Mouse (Mus musculus): ENCODE results near the gene Git2. TPM values are rescaled to one million over a fixed set of nuclear protein-coding genes. Genes with fewer than 3 reads are reported as not detected.
A peak's percentile ranks its signal among the peaks of the same experiment; 100 is the strongest.

Gene Git2
- total RNA-seq (2021) = 10 to 100 TPM; 20.7 to 26.7 TPM
- long read RNA-seq, experiment 1, partial matches to known transcripts = 0 of 7 reads
- long read RNA-seq, experiment 1, other reads (novel, unspliced or antisense) = 7 of 7 reads
- long read RNA-seq, experiment 2, partial matches to known transcripts = 1 of 3 reads
- long read RNA-seq, experiment 2, other reads (novel, unspliced or antisense) = 2 of 3 reads

DNA sequence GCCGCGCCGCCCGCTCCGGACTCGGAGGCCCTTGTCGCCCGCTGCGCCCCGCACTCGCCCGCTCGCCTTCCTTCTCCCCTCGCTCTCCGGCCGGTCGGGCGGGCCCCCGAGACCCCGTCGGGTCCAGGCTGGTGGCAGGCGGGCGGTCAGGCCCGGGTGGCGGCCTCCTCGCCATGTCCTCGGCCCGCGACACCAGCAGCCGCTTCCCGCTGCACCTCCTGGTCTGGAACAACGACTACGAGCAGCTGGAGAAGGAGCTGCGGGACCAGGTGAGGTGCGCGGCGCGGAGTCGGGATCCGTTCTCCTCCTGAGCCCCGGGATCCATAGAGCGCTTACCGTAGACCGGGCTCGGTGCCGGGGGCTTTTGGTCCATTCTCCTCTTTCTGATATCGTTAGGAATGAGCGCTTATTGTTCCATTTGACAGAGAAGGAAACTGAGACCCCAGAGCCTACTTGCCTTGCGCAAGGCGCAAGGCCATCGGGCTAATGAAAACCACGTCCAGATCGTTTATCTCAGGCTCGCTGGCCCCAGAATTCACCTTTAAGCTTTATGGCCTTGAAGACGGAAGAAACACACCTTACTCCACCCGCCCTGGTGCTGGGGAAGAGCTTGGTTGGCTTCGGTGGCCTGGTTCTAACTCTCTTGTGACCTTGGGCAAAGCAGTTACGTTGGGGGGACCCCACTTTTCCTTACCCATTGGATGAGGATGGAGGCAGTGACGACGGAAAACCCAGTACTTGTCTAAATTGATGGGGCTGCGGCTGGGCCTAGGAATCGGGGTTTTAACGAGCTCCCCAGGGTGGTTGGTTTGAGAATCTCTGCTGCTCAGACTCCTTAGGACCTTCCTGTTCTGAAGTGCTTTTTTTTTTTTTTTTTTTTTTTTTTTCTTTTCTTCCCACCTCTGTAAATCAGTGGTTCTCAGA lies at the start of gene Git2:
Gene Git2 (minus strand): TSS at position 462 of the 924 bp plus-strand sequence.
- no peak for DNase-seq

DNA sequence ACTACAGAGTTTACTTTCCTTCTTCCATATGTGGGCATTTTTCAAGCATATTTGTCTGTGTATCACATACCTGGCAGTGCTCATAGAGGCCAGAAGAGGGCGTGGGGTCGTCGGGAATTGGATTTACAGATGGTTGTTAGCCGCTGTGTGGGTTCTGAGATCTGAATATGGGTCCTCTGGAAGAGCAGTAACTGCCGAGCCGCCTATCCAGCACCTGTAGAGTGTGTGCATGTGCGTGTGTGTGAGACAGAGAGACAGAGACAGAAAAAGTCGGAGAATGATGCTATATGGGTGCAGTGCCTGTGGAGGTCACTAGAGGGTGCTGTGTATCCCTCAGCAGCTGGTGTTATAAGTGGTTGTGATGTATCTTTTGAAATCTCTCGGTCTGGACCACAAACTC lies 48.9 kb upstream of the Git2 start:
- DNase-seq = peak; percentile 19 to 63

DNA sequence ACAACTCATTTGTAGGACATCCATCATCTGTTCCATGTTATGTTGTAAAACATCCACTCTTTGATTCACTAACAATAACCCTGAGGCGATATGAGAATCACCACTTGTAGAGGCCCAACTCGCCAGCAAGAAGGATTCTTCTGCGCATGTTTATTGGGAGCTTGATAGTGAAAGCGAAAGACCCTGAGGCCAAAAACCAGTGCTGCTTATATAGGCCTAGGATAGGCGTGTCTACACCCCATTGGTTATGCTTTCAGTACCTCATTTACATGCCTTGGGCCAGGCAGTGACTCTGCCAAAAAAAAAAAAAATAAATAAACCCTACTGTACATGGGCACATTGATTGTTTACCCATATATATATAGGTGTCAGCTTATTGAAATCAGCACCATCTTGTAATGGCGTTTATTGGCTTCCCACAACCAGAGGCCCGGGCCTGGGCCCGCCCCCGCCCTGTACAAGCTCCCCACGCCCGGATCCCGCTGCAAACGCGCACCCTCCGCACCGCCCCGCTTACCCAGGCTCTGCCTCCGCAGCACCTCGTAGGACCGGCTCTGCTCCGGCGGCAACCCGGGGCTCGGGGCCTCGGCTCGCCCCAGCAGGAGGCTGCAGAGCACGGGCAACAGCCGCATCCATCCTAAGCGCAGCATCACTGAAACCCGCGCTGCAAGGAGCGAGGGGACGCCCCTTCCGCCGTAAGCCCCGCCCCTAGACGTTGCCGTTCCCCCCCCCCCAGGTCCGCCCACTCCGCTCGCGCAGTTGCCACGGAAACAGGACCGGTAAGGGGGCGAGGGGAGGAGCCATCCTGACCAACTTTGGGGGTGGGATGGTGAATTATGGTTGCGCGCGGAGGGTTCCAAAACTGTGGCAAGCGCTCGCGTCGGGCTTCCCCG lies 47.7 kb upstream of the Git2 start, which contains the start of gene 1500011B03Rik:
Gene 1500011B03Rik (minus strand): TSS at position 673 of the 893 bp plus-strand sequence.
- DNase-seq = peak; percentile 65 to 74

DNA sequence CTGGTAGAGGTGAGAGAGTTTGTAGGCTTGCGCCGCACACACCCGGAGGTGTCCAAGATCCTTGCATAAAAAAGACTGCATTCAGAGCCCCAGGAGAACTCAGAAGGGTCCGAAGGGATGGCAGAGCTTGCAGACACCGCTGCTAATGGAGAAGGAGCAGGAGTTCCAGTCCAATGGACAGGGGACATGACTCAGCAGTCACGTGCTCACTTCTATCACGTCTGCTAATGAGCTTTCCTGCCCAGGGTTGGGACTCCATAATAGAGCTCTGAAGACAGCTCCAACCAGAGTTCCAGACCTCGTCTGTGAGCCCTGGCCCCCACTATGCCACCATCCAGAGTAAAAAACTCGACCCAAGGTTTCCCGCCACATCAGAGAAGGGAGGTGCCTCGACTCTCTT lies 42.8 kb upstream of the Git2 start:
- no peak for DNase-seq

DNA sequence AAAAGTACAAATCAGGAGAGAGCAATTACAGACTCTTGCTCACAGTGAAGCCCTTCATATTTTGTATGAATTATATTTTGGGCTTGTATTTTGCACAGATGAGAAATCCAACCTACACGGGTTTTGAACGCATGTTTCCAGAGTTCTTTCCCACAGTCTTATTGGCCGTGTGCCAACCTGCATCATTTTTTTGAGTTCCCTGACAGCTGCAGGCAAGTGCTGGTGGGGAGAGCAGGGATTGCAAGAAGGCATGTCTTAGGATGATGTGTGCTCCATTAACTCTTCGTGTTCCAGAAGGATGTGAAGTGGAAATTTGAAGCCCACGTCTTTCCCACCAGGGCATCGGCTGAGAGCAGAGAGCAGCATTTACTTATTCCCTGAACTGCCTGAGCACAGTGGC lies 41.3 kb upstream of the Git2 start:
- no peak for DNase-seq

DNA sequence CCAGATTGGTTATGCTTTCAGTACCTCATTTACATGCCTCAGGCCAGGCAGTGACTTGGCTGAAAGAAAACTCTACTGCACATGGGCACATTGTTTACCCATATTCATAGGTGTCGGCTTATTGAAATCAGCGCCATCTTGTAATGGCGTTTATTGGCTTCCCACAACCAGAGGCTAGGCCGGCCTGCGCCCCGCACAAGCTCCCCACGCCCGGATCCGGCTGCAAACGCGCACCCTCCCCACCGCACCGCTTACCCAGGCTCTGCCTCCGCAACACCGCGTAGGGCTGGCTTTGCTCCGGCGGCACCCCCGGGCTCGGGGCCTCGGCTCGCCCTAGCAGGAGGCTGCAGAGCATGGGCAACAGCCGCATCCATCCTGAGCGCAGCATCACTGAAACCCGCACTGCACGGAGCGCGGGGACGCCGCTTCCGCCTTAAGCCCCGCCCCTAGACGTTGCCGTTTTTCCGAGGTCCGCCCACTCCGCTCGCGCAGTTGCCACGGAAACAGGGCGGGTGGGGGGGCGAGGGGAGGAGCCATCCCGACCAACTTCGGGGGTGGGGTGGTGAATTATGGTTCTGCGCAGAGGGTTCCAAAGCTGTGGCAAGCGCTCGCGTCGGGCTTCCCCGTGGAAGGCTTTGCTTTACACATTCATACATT lies 38.3 kb upstream of the Git2 start:
- DNase-seq = peak; percentile 86 to 87

DNA sequence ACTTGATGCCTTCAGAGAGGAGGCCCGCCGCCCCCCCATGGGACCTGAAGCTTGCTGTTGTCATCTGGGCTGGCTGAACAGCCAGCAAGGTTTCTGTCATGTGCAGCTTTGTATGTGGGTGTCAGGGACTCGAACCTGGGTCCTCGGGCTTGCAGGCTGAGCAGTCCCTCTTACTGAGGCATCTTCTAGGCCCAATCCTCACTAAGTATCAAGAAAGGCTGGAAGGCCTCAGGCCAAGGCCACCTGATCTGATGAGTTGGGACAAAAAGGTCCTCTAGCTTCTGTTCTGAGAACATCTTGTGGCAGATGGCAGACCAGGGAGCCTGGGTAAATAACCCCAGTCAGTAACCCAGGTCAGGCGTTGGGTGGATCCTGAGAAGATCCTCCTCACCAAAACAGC lies 34.5 kb upstream of the Git2 start:
- no peak for DNase-seq

DNA sequence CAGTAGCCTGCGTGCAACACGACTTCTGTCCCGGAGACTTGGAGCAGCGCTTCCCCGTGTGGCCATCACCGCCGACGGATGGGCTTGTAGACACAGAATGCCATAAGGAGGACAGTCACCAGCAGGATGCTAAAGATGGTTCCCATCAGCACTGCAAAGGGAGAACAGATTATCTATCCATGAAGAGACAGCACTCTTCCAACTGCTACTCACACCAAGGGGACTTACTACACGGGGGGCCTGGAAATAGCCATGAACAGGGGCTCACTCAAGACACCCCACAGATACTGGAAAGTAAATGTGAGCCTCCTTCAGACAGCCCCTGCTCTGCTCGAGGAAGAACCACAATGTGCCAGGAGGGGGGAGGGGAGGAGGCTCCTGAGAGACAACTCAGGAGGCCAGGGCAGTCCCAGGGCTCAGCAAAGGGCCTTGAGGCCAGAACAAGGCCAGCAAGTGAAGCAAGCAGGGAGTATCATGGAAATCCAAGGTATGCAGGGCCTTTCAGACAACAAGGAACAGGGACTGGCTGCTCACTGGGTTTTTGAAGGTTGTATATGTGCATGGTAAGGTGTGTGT lies 34.0 kb upstream of the Git2 start:
- no peak for DNase-seq

DNA sequence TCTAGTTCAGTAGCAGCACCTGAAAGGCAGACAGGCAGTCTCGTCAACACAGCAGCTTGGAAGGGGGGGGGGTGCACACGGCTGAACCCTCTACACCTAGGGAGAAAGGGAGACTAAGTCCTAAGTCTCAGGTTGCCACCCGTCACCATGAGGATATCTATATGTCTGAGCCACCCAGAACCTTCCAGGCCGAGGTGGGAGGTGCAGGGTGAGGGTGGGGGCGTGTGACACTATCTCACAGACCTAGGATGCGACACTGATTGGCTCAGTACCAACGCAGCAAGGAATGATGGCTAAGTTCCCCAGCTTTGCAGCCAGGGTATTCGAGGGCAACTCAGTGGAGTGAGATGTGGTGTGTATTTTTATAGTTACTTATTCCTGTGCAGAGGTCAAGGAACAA lies 33.1 kb upstream of the Git2 start:
- DNase-seq = no peak

DNA sequence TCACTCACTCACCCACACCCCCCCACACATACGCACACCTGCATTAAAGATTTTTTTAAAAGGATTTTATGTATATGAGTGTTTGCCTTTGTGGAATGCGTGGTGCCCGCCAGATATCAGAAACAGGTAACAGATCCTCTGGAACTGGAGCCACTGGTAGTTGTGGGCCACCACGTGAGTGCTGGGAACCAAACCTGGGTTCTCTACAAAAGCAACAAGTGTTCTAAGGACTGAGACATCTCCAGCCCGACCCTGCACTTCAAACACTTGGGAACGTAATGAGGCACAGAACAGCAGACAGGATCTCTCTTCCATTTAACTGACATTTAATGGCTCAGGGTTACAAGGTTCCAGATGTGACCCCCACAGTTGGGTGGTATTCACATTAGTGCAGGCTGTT lies 32.6 kb upstream of the Git2 start:
- no peak for DNase-seq

DNA sequence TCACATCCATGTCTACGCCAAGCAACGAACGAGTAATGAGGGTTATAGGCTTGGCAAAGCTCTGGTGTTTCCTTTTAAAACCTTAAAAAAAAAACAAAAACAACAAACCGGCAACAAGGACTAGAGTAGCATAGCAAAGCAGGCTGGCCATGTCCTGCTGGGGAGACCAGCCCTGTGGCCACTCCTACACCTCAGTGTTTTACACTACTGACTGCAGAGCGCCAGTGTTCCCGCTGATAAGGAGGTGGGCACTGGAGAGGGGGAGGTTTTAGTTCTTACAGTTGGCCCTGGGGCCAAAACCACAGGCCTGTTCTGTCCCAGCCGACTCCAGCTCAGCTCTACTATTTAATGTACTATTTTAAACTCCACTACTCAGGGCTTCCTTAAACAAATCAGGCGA lies 32.2 kb upstream of the Git2 start:
- no peak for DNase-seq

DNA sequence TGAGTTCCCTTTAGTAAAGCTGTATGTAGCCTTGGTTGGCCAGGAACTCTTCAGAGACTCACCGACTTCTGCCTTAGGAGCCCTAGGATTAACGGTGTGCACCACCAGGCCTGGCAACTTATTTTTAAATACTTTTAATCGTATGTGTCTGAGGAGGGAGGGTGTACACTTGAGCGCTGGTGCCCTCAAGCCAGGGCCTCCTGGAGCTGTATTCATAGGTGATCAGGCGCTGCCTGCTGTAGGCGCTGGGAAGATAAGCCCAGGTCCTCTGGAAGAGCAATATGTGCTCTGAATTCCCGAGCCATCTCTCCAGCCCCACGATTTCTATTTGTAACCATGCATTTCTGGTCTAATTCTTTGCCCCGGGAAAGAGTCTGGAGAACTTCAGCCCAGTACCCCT lies 31.7 kb upstream of the Git2 start:
- no peak for DNase-seq

DNA sequence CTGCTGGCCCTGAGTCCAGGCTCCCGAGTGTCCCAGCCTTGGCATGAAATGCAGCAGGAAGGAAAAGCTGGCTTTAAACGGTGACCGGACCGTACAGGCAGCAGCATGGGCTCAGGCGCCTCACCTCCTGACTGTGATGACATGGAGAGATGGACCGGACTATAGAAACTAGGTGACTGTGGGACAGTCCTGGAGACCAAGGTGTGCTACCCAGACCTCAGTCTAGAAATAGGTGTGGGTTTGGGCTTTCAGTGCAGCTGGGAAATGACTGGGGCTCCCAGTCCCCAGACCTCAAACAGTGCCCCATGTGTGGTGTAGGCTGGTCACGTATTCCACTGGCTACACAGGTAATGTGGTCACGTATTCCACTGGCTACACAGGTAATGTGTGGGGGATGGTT lies 31.3 kb upstream of the Git2 start:
- no peak for DNase-seq

DNA sequence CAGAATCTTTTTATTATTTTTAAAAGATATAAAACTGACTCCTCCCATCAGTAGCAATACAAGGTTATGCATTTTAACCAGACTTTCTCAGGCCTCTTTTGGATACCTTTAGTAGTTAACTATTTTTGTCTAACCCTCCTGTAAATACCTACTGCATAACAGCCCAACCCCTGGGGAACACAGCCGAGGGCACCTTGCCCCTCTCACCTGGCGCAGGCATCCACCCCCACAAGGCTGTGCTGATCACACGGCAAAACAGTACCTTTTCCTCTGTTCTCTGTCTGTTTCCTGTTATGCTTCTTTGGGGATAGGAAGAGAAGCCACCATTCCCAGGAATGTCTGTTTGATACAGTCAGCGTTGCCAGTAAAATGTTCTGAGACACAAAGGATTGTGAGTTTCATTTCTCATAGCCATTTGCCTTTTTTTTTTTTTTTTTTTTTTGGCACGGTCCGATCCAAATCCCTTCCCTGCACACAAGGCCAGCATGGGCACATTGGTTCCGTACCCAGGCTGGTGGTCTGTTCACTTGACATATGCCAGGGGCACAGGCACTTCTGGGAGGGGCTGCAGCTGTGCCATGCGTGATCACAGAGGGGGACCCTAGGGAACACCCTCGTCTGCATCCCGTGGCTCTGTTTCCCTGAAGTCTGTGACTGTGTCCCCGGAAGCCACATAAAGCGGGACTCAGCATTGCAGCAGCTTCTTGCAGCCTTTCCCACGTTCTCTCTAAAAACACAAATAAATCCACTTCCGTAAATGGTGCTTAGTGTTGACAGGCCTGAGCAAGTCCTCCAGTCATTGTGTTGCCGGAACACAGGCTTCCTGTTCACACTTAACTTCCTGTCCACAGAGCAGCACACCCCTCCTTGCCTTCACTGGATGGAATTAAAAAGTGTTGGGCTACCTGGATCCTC lies 30.4 kb upstream of the Git2 start:
- peak; percentile 66 to 74 for DNase-seq

DNA sequence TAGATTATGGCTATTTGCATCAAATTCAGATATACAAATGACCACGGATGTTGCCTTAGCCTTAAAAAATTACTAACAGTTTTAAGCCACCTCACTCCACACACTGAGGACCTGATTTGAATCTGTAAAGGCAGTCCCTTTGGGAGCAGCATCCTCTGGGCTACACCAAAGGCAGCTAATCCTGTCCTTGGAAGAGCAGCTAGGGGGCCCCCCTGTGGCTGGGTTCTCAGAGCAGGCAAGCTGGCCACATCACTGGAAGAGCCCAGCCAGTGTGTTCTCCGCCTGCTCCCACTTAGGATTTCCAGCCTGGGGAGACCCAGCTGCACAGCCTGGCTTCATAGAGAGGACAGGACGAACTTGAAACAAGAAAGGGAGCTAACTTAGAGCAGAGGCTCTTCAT lies 29.6 kb upstream of the Git2 start:
- DNase-seq = peak; percentile 65 to 66

DNA sequence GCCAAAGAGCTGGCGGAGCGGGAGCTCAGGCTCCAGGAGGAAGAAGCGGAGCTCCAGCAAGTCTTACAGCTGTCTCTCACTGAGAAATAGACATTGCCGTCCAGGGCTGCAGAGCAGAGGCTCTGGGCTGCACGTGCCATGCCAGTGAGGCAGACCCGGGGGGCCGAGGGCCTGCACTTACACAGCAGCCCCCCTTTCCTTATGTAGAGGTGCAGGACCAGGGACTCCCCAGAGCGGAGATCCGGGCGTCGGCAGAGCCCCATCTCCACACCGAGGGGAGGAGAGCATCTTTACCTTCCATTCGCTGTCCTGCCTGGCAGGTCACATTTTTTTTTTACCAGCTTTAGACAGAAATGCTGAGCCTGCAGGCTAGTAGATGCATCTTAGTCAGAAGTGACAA lies 29.0 kb upstream of the Git2 start:
- no peak for DNase-seq

DNA sequence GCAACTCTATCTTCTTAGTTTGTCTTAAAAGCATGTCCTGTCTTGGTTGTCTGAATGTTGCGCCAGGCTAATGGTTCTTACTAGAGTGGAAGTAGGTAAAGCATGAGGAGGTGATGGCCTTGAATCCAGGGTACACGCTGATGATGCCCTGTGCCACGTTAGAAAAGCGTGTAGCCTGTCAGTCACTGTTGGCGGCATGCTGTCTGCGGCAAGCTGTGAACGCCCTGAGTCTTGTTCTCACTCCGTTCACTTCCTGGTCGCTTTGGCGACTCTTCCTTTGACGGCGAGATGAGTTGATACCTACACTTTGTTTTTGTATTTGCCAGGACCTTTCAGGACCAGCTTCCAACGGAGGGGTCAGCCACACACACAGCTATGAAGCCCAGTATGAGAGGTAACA lies 27.9 kb upstream of the Git2 start:
- no peak for DNase-seq

DNA sequence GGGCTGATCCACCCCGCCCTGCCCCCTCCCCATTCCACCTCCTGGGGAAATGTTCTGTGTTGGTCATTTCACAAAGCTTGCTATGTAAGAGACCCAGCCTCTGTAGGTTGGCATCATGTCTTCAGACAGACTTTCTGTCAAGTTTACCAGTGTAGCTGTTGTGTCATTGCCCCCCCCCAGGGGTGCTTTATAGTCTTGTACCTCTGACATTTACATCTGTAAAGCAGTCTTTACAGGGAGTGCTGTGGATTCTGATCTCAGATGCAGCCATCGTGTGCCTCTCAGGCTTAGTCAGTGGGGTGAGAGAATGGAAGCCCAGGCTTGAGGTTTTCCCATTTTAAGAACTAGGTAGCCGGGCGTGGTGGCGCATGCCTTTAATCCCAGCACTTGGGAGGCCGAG lies 26.5 kb upstream of the Git2 start:
- DNase-seq = no peak

DNA sequence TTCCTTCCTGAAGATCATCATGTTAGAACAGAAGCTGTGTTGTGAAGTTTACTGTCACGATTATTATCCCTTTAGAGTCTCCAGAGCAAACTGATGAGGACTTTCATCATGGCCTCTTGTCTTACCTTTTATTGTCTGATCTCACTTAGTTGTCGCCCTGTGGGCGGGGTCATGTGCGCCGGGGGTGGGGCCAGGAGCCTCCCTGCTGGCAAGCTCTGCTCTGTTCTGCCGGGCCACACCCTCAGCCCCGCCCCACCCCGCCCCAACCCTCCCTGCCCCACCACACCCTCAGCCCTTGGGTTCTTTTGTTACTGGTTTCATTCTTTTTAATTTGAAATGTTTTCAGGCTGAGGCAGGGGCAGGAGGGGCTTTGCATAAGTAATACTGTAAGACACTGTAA lies 25.7 kb upstream of the Git2 start:
- no peak for DNase-seq

DNA sequence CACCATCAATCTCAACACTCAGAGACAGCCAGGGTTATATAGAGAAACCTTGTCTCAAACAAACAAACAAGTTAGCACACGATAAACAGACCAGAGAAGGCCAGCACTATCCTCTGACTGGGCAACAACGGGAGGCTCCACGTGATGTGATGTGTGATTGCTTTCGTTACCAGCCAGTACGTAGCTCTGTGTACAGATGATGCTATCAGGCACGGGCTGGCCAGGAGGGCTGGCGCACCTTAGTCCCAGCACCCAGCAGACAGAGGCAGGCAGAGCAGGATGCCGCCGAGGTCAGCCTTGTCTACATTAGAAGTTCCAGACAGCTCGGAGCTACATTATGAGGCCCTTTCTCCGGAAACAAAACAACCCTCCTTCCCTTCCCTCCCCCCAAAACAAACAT lies 24.5 kb upstream of the Git2 start:
- DNase-seq = no peak

DNA sequence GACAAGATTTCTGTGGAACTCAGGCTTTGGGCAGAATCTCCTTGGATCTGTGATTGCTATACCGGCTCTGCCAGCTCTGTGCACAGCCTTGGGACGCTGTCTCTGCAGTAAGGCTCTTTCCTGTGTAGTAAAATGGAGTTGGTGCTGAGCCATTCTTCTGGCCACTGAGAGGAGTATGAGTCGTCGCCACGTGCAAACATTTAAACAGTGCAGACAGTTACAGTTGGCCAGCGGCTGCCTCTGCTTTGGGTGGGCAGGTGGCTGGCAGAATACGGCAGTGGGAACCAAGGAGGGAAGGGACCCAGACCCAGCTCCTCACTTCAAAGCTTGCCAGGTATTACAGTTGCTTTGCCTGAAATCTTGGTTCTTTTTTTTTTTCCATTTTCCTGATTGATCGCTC lies 21.9 kb upstream of the Git2 start:
- no peak for DNase-seq
